Mouse (Mus musculus) ES-E14 (cell line): ENCODE measurements around the gene G6pc2. TPM values are rescaled to one million over a fixed set of nuclear protein-coding genes. Genes with fewer than 3 reads are reported as not detected.

Experiments used
- DNase-seq: peaks from one replicate; pipeline ENCODE4 v3.0.0-alpha.2; 2013; ENCODE audit warnings: low read depth, low spot score
- H3K27ac ChIP-seq: 2 replicates; pipeline ENCODE4 v1.5.1; 2012; ENCODE audit warnings: low read depth, mild to moderate bottlenecking, low read length, moderate library complexity, mixed read lengths; ENCODE audit not compliant: poor library complexity, insufficient read depth, severe bottlenecking
- H3K36me3 ChIP-seq: 2 replicates; pipeline ENCODE4 v1.6.1; 2012; ENCODE audit warnings: mild to moderate bottlenecking, low read length, moderate library complexity, mixed read lengths; ENCODE audit not compliant: control insufficient read depth, poor library complexity, insufficient read depth, severe bottlenecking
- H3K4me1 ChIP-seq, 2 experiments: fragments of 150-350 bp in 1 of 2; sonication (generic) in 1 of 2; 2 replicates each; pipeline ENCODE4 v1.6.1; 2012; ENCODE audit warnings: low read length in 2 of 2, mild to moderate bottlenecking in 1 of 2, mixed read lengths in 1 of 2; ENCODE audit not compliant: control insufficient read depth in 2 of 2, insufficient read depth in 2 of 2, poor library complexity in 1 of 2
- H3K4me3 ChIP-seq, 2 experiments: fragments of 150-350 bp in 1 of 2; sonication (generic) in 1 of 2; 2 replicates each; pipeline ENCODE4 v1.5.1; 2012; ENCODE audit warnings: low read length in 2 of 2, low read depth in 1 of 2, mild to moderate bottlenecking in 1 of 2, mixed read lengths in 1 of 2; ENCODE audit not compliant: insufficient read depth in 1 of 2, poor library complexity in 1 of 2, severe bottlenecking in 1 of 2
- H3K9ac ChIP-seq: 2 replicates; pipeline ENCODE4 v1.6.1; 2012; ENCODE audit warnings: low read depth, mild to moderate bottlenecking, low read length, mixed read lengths; ENCODE audit not compliant: poor library complexity, insufficient read depth, severe bottlenecking
- H3K9me3 ChIP-seq: fragments of 150-350 bp; sonication (generic); 2 replicates; pipeline ENCODE4 v1.6.1; 2012; ENCODE audit warnings: low read depth, mild to moderate bottlenecking, low read length; ENCODE audit not compliant: control insufficient read depth, insufficient read depth
- CHD2 ChIP-seq: IDR thresholded peaks from 2 replicates; pipeline ENCODE4 v1.6.1; 2014; ENCODE audit warnings: mild to moderate bottlenecking, low read depth, low read length, inconsistent platforms
- HCFC1 ChIP-seq: IDR thresholded peaks from 2 replicates; pipeline ENCODE4 v1.6.1; 2012; ENCODE audit warnings: low read length, inconsistent platforms, borderline replicate concordance; ENCODE audit not compliant: insufficient read depth
- MAFK ChIP-seq: IDR thresholded peaks from 2 replicates; pipeline ENCODE4 v1.6.1; 2014; ENCODE audit warnings: mild to moderate bottlenecking, low read depth, low read length, inconsistent platforms; ENCODE audit not compliant: insufficient read depth
- ZC3H11A ChIP-seq: IDR thresholded peaks from 2 replicates; pipeline ENCODE4 v1.6.1; 2012; ENCODE audit warnings: low read depth, mild to moderate bottlenecking, inconsistent platforms, low read length, borderline replicate concordance
- ZNF384 ChIP-seq: IDR thresholded peaks from 2 replicates; pipeline ENCODE4 v1.6.1; 2012; ENCODE audit warnings: low read depth, low read length, inconsistent platforms
- in situ Hi-C, 2 experiments: fragments of 600-800 bp; cut with MboI; formaldehyde crosslinking; loops; one replicate each; pipeline ENCODE4 v1.15.1; 2025; ENCODE audit warnings: low sequenced_read_pairs in 2 of 2, inconsistent platforms in 1 of 2; ENCODE audit not compliant: unreplicated experiment in 2 of 2
- total RNA-seq: library from RNA; depleted of rRNA; stranded (reverse); fragments of 300-350 nt; gene quantifications from 2 replicates; pipeline ENCODE4 v1.2.3, GENCODE M21; 2012

Gene G6pc2
- total RNA-seq, 1 experiment, result 0.27 TPM

DNA sequence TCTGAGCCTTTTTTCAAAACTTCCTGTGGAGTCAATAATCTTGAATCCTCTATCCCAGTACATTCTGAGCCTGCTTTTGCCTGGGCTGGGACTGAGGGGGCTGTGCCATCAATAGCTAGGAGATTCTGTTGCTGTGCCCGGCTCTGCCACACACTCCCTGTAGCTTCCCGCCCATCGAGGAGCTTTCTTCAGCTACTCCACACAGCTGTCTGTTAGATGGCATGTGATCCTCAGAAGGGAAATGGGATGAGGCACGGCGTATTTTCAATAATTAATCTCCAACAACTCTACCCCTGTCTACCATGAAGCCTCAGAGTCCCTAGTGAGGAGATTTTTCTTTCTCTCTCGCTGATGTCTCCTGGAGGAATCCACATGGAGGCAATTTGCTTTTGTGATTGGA lies 17.8 kb downstream of the G6pc2 start:
- in situ Hi-C loops, result no loop called here
- TF ChIP-seq ZNF384 (no peak), MAFK (no peak), ZC3H11A (no peak), CHD2 (no peak), HCFC1 (no peak)
- H3K9ac ChIP-seq, result no peak overlapping the region

GRCm38 (mm10) chr2:69230137-69230536 lies 19.3 kb downstream of the G6pc2 start:
- Histone ChIP-seq H3K9me3 (no peaks in the 10 kb centered on the region), H3K9ac (no peak overlapping the region), H3K27ac (no peak overlapping the region), H3K4me3 (no peak overlapping the region), H3K36me3 (no peaks in the 10 kb centered on the region), H3K4me1 (peaks cover 0 to 2% of the 10 kb centered on the region in 2 experiments; a peak in 1 of 4 replicates)
- in situ Hi-C loops, result no loop called here
- TF ChIP-seq MAFK (no peak), ZC3H11A (no peak), HCFC1 (no peak), CHD2 (no peak), ZNF384 (no peak)
- DNase-seq, result no peak

More for the DNA sequence above, 17.8 kb downstream of the G6pc2 start:
- no peak overlapping the region for H3K4me3 ChIP-seq
- no peak overlapping the region for H3K27ac ChIP-seq
- no peak for DNase-seq
- no peaks in the 10 kb centered on the region for H3K9me3 ChIP-seq
- H3K36me3 ChIP-seq, result no peaks in the 10 kb centered on the region
- peaks cover 0 to 2% of the 10 kb centered on the region in 2 experiments; a peak in 1 of 4 replicates for H3K4me1 ChIP-seq

GRCm38 (mm10) chr2:69232101-69232500 lies 21.2 kb downstream of the G6pc2 start:
- no peak for DNase-seq
- H3K9ac ChIP-seq, result no peak overlapping the region
- no peaks in the 10 kb centered on the region for H3K36me3 ChIP-seq
- peaks cover 0 to 2% of the 10 kb centered on the region in 2 experiments; a peak in 1 of 4 replicates for H3K4me1 ChIP-seq
- H3K27ac ChIP-seq, result no peak overlapping the region
- in situ Hi-C loops, result no loop called here
- H3K4me3 ChIP-seq, result no peak overlapping the region
- no peak for TF ChIP-seq ZNF384
- no peak for TF ChIP-seq ZC3H11A
- TF ChIP-seq MAFK, result no peak
- H3K9me3 ChIP-seq, result no peaks in the 10 kb centered on the region

DNA sequence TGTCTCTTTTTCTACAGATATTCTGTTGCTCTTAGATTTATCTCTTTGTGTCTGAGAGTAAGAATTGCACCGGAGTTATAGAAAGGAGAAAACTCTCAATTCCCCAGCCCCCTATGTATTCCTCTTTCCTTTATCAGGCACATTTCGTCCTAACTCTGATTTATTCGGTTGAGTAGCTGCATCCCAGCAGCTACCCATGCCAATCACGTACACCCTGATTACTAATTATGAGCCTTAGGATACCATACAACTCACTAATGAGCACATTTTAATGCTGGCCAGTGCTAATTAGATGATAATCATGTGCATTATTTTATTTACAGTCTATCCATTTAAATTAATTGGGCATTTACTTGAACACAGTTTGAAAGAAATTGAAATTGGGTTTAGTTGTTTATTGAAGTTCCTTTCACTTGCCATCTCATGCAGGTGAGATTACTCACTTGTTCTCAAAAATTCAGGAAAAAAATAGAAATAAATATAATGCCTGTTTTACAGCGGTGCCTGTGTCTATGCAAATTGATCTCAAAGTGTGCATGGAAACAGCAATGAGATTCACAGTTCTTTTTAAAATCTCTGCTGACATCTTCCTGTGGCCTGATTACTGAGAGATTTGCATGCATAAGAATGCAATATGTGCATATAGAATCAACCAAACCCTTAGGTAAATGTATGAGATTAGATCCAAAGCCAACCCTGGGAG lies 24.3 kb downstream of the G6pc2 start:
- H3K27ac ChIP-seq, result no peak overlapping the region
- no peaks in the 10 kb centered on the region for H3K36me3 ChIP-seq
- H3K4me1 ChIP-seq, result peaks cover 0 to 2% of the 10 kb centered on the region in 2 experiments; a peak in 1 of 4 replicates
- TF ChIP-seq CHD2 (no peak), ZC3H11A (no peak), HCFC1 (no peak), ZNF384 (no peak), MAFK (no peak)
- in situ Hi-C loops, result no loop called here
- H3K4me3 ChIP-seq, result no peak overlapping the region
- no peak for DNase-seq
- H3K9ac ChIP-seq, result no peak overlapping the region
- no peaks in the 10 kb centered on the region for H3K9me3 ChIP-seq

DNA sequence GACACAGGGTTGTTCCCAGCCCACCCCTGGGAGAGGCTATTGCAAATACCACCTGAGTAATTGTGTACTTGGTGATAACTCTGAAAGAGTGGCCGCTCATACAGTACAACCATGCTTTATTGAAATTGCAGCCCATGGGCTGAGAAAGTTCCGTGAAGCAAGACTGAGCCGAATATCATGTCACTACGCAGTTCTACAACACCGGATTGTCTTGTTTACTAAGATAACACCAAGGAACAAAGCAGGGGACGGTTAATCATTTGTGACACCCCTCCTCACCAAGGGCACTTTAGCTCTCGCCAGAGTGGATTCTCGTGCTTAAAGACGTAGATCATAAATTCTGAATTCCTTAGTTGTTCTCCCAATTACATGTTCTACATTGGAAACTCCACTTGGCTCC lies 28.4 kb downstream of the G6pc2 start:
- Histone ChIP-seq H3K36me3 (no peaks in the 10 kb centered on the region), H3K9ac (no peak overlapping the region), H3K4me1 (no peaks in the 10 kb centered on the region), H3K4me3 (no peak overlapping the region), H3K27ac (no peak overlapping the region), H3K9me3 (no peaks in the 10 kb centered on the region)
- in situ Hi-C loops, result no loop called here
- TF ChIP-seq HCFC1 (no peak), ZC3H11A (no peak), CHD2 (no peak), ZNF384 (no peak), MAFK (no peak)
- no peak for DNase-seq
